Comparison of ENCODE assay signal across 24 mouse cellular contexts in the genomic region with DNA sequence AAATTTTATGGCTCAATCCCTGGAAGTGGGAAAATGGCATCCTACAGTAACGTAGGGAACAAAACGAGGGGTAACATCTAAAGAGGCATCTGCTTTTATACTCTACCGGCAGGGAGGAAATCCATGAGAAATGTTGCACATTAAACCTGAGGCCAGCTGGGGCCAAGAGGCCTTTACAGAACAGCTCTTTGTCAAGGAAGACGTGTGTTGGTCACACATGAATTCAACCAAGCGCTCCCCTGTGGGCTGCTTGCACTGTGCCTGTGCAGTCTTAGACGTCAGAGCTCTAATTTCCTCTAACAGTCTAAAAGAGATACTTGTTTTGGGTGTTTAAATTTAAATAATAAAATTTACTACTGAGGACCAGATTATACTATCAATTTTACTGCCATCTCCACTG. TPM values are rescaled to one million over a fixed set of nuclear protein-coding genes. Genes with fewer than 3 reads are reported as not detected.
DNase-seq lines count a peak whose midpoint lies in the region; ATAC-seq lines count a peak whose summit lies in the region.
"Had no signal": no experiment of that assay in that cellular context is flagged by ENCODE, and none has a peak within 500 bp of the region (broad histone marks: within the 10 kb centered on the region; RNA-seq: fewer than 3 reads in every experiment).

No protein-coding gene starts in this region.

- H3K27me3 ChIP-seq in embryonic facial prominence, embryonic 14.5 days (replicated peaks; ENCODE audit: control insufficient read depth, insufficient read depth, low read length): no peaks in the 10 kb centered on the region
- H3K27me3 ChIP-seq in embryonic facial prominence, embryonic 10.5 days (replicated peaks; ENCODE audit: low read depth, poor library complexity, severe bottlenecking): no peaks in the 10 kb centered on the region; the same call in 1 of the 2 replicates
- no peaks in the 10 kb centered on the region for H3K27me3 ChIP-seq in midbrain, embryonic 13.5 days
- 0 out of 2 replicates have a peak, but pooled peaks cover 5% of the 10 kb centered on the region for H3K27me3 ChIP-seq in midbrain, embryonic 10.5 days (ENCODE audit: low read depth, poor library complexity, severe bottlenecking)
- H3K27me3 ChIP-seq in limb, embryonic 13.5 days: no peaks in the 10 kb centered on the region
- H3K27me3 ChIP-seq in neural tube, embryonic 13.5 days: no peaks in the 10 kb centered on the region
- H3K27me3 ChIP-seq in kidney, embryonic 16.5 days (ENCODE audit: insufficient read depth, low read length): no peaks in the 10 kb centered on the region
- H3K27me3 ChIP-seq: embryonic facial prominence, embryonic 13.5 days; heart, embryonic 12.5 days; kidney, embryonic 15.5 days; liver, embryonic 13.5 days had no signal

- no peak overlapping the region for H3K4me3 ChIP-seq in embryonic facial prominence, embryonic 14.5 days (ENCODE audit: low read depth, low read length)
- no peak overlapping the region for H3K4me3 ChIP-seq in embryonic facial prominence, embryonic 10.5 days
- no peak overlapping the region for H3K4me3 ChIP-seq in midbrain, embryonic 13.5 days (replicated peaks)
- H3K4me3 ChIP-seq in midbrain, embryonic 10.5 days: no peak overlapping the region
- no peak overlapping the region for H3K4me3 ChIP-seq in limb, embryonic 13.5 days
- no peak overlapping the region for H3K4me3 ChIP-seq in neural tube, embryonic 13.5 days
- no peak overlapping the region for H3K4me3 ChIP-seq in kidney, embryonic 16.5 days (ENCODE audit: low read length)
- H3K4me3 ChIP-seq: embryonic facial prominence, embryonic 13.5 days; heart, embryonic 12.5 days; kidney, embryonic 15.5 days; liver, embryonic 13.5 days had no signal

- no peaks in the 10 kb centered on the region for H3K9me3 ChIP-seq in embryonic facial prominence, embryonic 14.5 days (ENCODE audit: control insufficient read depth, low read length)
- H3K9me3 ChIP-seq in embryonic facial prominence, embryonic 10.5 days: no peaks in the 10 kb centered on the region
- no peaks in the 10 kb centered on the region for H3K9me3 ChIP-seq in midbrain, embryonic 13.5 days
- no peaks in the 10 kb centered on the region for H3K9me3 ChIP-seq in midbrain, embryonic 10.5 days (replicated peaks)
- H3K9me3 ChIP-seq in limb, embryonic 13.5 days: no peaks in the 10 kb centered on the region
- no peaks in the 10 kb centered on the region for H3K9me3 ChIP-seq in neural tube, embryonic 13.5 days
- no peaks in the 10 kb centered on the region for H3K9me3 ChIP-seq in kidney, embryonic 16.5 days (ENCODE audit: low read length)
- H3K9me3 ChIP-seq: embryonic facial prominence, embryonic 13.5 days; heart, embryonic 12.5 days; kidney, embryonic 15.5 days; liver, embryonic 13.5 days had no signal

- 32% methylated on average over 6 of the region's 6 CpGs for WGBS in embryonic facial prominence, embryonic 14.5 days
- WGBS in embryonic facial prominence, embryonic 10.5 days: 48% methylated on average over 6 of the region's 6 CpGs
- WGBS in midbrain, embryonic 13.5 days: 38% methylated on average over 6 of the region's 6 CpGs
- WGBS in midbrain, embryonic 10.5 days: 68% methylated on average over 6 of the region's 6 CpGs
- WGBS in limb, embryonic 13.5 days: 30% methylated on average over 6 of the region's 6 CpGs
- WGBS in neural tube, embryonic 13.5 days: 14% methylated on average over 6 of the region's 6 CpGs
- WGBS in kidney, embryonic 16.5 days: 23% methylated on average over 6 of the region's 6 CpGs

- H3K9ac ChIP-seq in embryonic facial prominence, embryonic 14.5 days (ENCODE audit: low read depth, low read length): no peak overlapping the region
- no peak overlapping the region for H3K9ac ChIP-seq in midbrain, embryonic 13.5 days (replicated peaks)
- H3K9ac ChIP-seq in limb, embryonic 13.5 days: no peak overlapping the region
- no peak overlapping the region for H3K9ac ChIP-seq in neural tube, embryonic 13.5 days
- H3K9ac ChIP-seq in kidney, embryonic 16.5 days (replicated peaks; ENCODE audit: low read length): no peak overlapping the region
- H3K9ac ChIP-seq: embryonic facial prominence, embryonic 13.5 days; heart, embryonic 12.5 days; kidney, embryonic 15.5 days; liver, embryonic 13.5 days had no signal

- H3K36me3 ChIP-seq in embryonic facial prominence, embryonic 14.5 days (ENCODE audit: control insufficient read depth, insufficient read depth, low read length): no peaks in the 10 kb centered on the region
- H3K36me3 ChIP-seq in embryonic facial prominence, embryonic 10.5 days (replicated peaks): no peaks in the 10 kb centered on the region
- no peaks in the 10 kb centered on the region for H3K36me3 ChIP-seq in midbrain, embryonic 13.5 days
- H3K36me3 ChIP-seq in midbrain, embryonic 10.5 days: no peaks in the 10 kb centered on the region
- no peaks in the 10 kb centered on the region for H3K36me3 ChIP-seq in limb, embryonic 13.5 days
- no peaks in the 10 kb centered on the region for H3K36me3 ChIP-seq in neural tube, embryonic 13.5 days
- no peaks in the 10 kb centered on the region for H3K36me3 ChIP-seq in kidney, embryonic 16.5 days (ENCODE audit: insufficient read depth, low read length)
- H3K36me3 ChIP-seq: embryonic facial prominence, embryonic 13.5 days; heart, embryonic 12.5 days; kidney, embryonic 15.5 days; liver, embryonic 13.5 days had no signal

- ATAC-seq in embryonic facial prominence, embryonic 14.5 days (ENCODE audit: low read depth): 0 out of 2 replicates have a peak, but pooled peaks have one; percentile 37
- ATAC-seq in midbrain, embryonic 13.5 days: peak; percentile 57; the same call in 1 of the 2 replicates
- peak; percentile 67; the same call in 1 of the 2 replicates for ATAC-seq in limb, embryonic 13.5 days (ENCODE audit: low FRiP score, low read depth)
- peak; percentile 82 for ATAC-seq in neural tube, embryonic 13.5 days (ENCODE audit: low read depth)
- no peak; the same call in 1 of the 2 replicates for ATAC-seq in kidney, embryonic 16.5 days (ENCODE audit: low FRiP score, low TSS enrichment)
- ATAC-seq: forebrain, embryonic 14.5 days; intestine, postnatal 0 days had no signal

- H3K4me1 ChIP-seq in embryonic facial prominence, embryonic 14.5 days (ENCODE audit: control insufficient read depth, insufficient read depth, low read length): no peaks in the 10 kb centered on the region
- no peaks in the 10 kb centered on the region for H3K4me1 ChIP-seq in embryonic facial prominence, embryonic 10.5 days
- peaks cover 9% of the 10 kb centered on the region; the same call in 1 of the 2 replicates for H3K4me1 ChIP-seq in midbrain, embryonic 13.5 days (replicated peaks)
- no peaks in the 10 kb centered on the region for H3K4me1 ChIP-seq in midbrain, embryonic 10.5 days
- peaks cover 14% of the 10 kb centered on the region for H3K4me1 ChIP-seq in limb, embryonic 13.5 days
- peaks cover 26% of the 10 kb centered on the region for H3K4me1 ChIP-seq in neural tube, embryonic 13.5 days (replicated peaks)
- no peaks in the 10 kb centered on the region for H3K4me1 ChIP-seq in kidney, embryonic 16.5 days (ENCODE audit: insufficient read depth, low read length)
- H3K4me1 ChIP-seq: embryonic facial prominence, embryonic 13.5 days; heart, embryonic 12.5 days; kidney, embryonic 15.5 days; liver, embryonic 13.5 days had no signal

- peak; percentile 51 for DNase-seq in embryonic facial prominence, embryonic 14.5 days (ENCODE audit: low spot score)
- no peak for DNase-seq in embryonic facial prominence, embryonic 10.5 days (ENCODE audit: low spot score)
- DNase-seq in midbrain, embryonic 10.5 days (ENCODE audit: low spot score): no peak
- DNase-seq in spleen, postnatal 14 days (ENCODE audit: low spot score in 2 of 2): no peak
- DNase-seq: adrenal gland, postnatal 25 days; cerebellum, adult 9-10 months; gastrocnemius, postnatal 14 days; heart, adult 18-20 months; heart, postnatal 14 days; liver, embryonic 13.5 days; lung, adult 2 months; thymus, adult 18-20 months; thymus, postnatal 36 days had no signal

- no peak overlapping the region for H3K27ac ChIP-seq in embryonic facial prominence, embryonic 14.5 days (replicated peaks; ENCODE audit: low read depth, low read length)
- H3K27ac ChIP-seq in embryonic facial prominence, embryonic 10.5 days (replicated peaks): no peak overlapping the region
- H3K27ac ChIP-seq in midbrain, embryonic 13.5 days: no peak overlapping the region
- H3K27ac ChIP-seq in midbrain, embryonic 10.5 days (replicated peaks): no peak overlapping the region
- H3K27ac ChIP-seq in limb, embryonic 13.5 days: 0 out of 2 replicates have a peak overlapping the region, but pooled peaks have one; percentile 28
- H3K27ac ChIP-seq in neural tube, embryonic 13.5 days (replicated peaks): peak overlapping the region; percentile 53
- no peak overlapping the region for H3K27ac ChIP-seq in kidney, embryonic 16.5 days (ENCODE audit: low read length)
- H3K27ac ChIP-seq: embryonic facial prominence, embryonic 13.5 days; kidney, embryonic 15.5 days; liver, embryonic 13.5 days had no signal

- no peak overlapping the region for H3K4me2 ChIP-seq in embryonic facial prominence, embryonic 14.5 days (ENCODE audit: low read depth, low read length)
- H3K4me2 ChIP-seq in midbrain, embryonic 13.5 days (replicated peaks): no peak overlapping the region
- no peak overlapping the region for H3K4me2 ChIP-seq in limb, embryonic 13.5 days (replicated peaks)
- H3K4me2 ChIP-seq in neural tube, embryonic 13.5 days: no peak overlapping the region
- H3K4me2 ChIP-seq in kidney, embryonic 16.5 days (replicated peaks; ENCODE audit: low read depth, low read length): no peak overlapping the region
- H3K4me2 ChIP-seq: embryonic facial prominence, embryonic 13.5 days; heart, embryonic 12.5 days; kidney, embryonic 15.5 days; liver, embryonic 13.5 days had no signal

RNA-seq across cellular contexts. Expression of gene Ccna1, which starts 22.9 kb away (rescaled TPM):
- polyA plus RNA-seq in embryonic facial prominence, embryonic 14.5 days (2014; fragmentation: Nextera tagmentation; extraction: Ambion mirVana): 2.2 and 5.1 TPM in 2 replicates
- polyA plus RNA-seq in embryonic facial prominence, embryonic 10.5 days (2016; fragmentation: Nextera tagmentation; extraction: Ambion mirVana): 1.4 and 1.9 TPM in 2 replicates
- polyA plus RNA-seq in midbrain, embryonic 13.5 days (2015; fragmentation: Nextera tagmentation; extraction: Ambion mirVana): 1.4 and 2.0 TPM in 2 replicates
- 1.7 and 3.1 TPM in 2 replicates for polyA plus RNA-seq in midbrain, embryonic 10.5 days (2016; fragmentation: Nextera tagmentation; extraction: Ambion mirVana)
- polyA plus RNA-seq in limb, embryonic 13.5 days (2015; fragmentation: Nextera tagmentation; extraction: Ambion mirVana): 1.6 and 2.3 TPM in 2 replicates
- polyA plus RNA-seq in neural tube, embryonic 13.5 days (2015; fragmentation: Nextera tagmentation; extraction: Ambion mirVana): 0.56 and 0.66 TPM in 2 replicates
- 1.1 and 3.1 TPM in 2 replicates for polyA plus RNA-seq in kidney, embryonic 16.5 days (2015; fragmentation: Nextera tagmentation; extraction: Ambion mirVana)

RNA-seq across cellular contexts. Expression of gene Spg20, which starts 33.7 kb away (rescaled TPM):
- 67.3 and 78.3 TPM in 2 replicates for polyA plus RNA-seq in embryonic facial prominence, embryonic 14.5 days (2014; fragmentation: Nextera tagmentation; extraction: Ambion mirVana)
- polyA plus RNA-seq in embryonic facial prominence, embryonic 10.5 days (2016; fragmentation: Nextera tagmentation; extraction: Ambion mirVana): 72.1 and 75.9 TPM in 2 replicates
- polyA plus RNA-seq in midbrain, embryonic 13.5 days (2015; fragmentation: Nextera tagmentation; extraction: Ambion mirVana): 19.2 and 20.6 TPM in 2 replicates
- 50.5 and 51.6 TPM in 2 replicates for polyA plus RNA-seq in midbrain, embryonic 10.5 days (2016; fragmentation: Nextera tagmentation; extraction: Ambion mirVana)
- polyA plus RNA-seq in limb, embryonic 13.5 days (2015; fragmentation: Nextera tagmentation; extraction: Ambion mirVana): 87.7 and 92.6 TPM in 2 replicates
- polyA plus RNA-seq in neural tube, embryonic 13.5 days (2015; fragmentation: Nextera tagmentation; extraction: Ambion mirVana): 20.2 and 24.8 TPM in 2 replicates
- polyA plus RNA-seq in kidney, embryonic 16.5 days (2015; fragmentation: Nextera tagmentation; extraction: Ambion mirVana): 44.3 and 45.7 TPM in 2 replicates

RNA-seq across cellular contexts. Expression of gene Ccdc169, which starts 58.9 kb away (rescaled TPM):
- polyA plus RNA-seq in embryonic facial prominence, embryonic 14.5 days (2014; fragmentation: Nextera tagmentation; extraction: Ambion mirVana): 0.09 and 0.22 TPM in 2 replicates
- polyA plus RNA-seq in embryonic facial prominence, embryonic 10.5 days (2016; fragmentation: Nextera tagmentation; extraction: Ambion mirVana): not detected in 2 replicates
- 0.05 TPM in 1 of 2 replicates, not detected in the other for polyA plus RNA-seq in midbrain, embryonic 13.5 days (2015; fragmentation: Nextera tagmentation; extraction: Ambion mirVana)
- 0.10 and 0.25 TPM in 2 replicates for polyA plus RNA-seq in midbrain, embryonic 10.5 days (2016; fragmentation: Nextera tagmentation; extraction: Ambion mirVana)
- polyA plus RNA-seq in limb, embryonic 13.5 days (2015; fragmentation: Nextera tagmentation; extraction: Ambion mirVana): 0.10 TPM in 1 of 2 replicates, not detected in the other
- polyA plus RNA-seq in neural tube, embryonic 13.5 days (2015; fragmentation: Nextera tagmentation; extraction: Ambion mirVana): not detected in 2 replicates
- polyA plus RNA-seq in kidney, embryonic 16.5 days (2015; fragmentation: Nextera tagmentation; extraction: Ambion mirVana): not detected in 2 replicates
- polyA plus RNA-seq: forebrain, embryonic 14.5 days; large intestine, adult 2 months; liver, embryonic 13.5 days; lung, adult 2 months; stomach, embryonic 16.5 days had no signal

Comparison
In these comparisons a context has a peak if more than half of its experiments do, and no peak if none do; other contexts are left out.
1. H3K27ac ChIP-seq: peak in limb, embryonic 13.5 days (single experiment) and neural tube, embryonic 13.5 days (single experiment); none in embryonic facial prominence, embryonic 14.5 days (single experiment), embryonic facial prominence, embryonic 10.5 days (single experiment), midbrain, embryonic 13.5 days (single experiment), midbrain, embryonic 10.5 days (single experiment) and kidney, embryonic 16.5 days (single experiment).